Mouse (Mus musculus) cerebellum, postnatal 36 days (tissue): ENCODE measurements around the gene Ppme1.
A peak's percentile ranks its signal among the peaks of the same experiment; 100 is the strongest.

Experiments used
- DNase-seq, 2 experiments: peaks; one replicate each; pipeline ENCODE4 v3.0.0; 2021 to 2022; ENCODE audit warnings: mixed read lengths in 2 of 2

Ppme1 gene

DNA sequence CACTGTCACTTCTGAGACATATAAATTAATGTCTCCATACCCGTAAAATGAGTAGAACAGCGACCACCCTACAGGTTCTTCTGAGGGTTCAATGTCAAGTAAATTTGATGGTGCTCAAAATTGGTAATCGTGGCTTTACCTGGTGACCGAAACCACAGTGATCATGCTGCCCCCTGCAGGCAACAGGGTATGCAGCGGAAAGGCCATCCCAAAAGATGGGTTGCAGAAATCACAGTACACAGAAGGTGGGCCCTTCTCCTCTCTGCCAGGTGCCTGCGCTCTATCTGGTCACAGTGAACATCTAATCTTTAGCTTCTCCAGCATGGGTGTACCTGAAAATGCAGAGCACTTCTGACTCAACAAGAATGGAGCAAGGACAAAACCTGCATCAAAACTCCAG, 46.6 kb downstream of the Ppme1 start:
- peak; percentile 36 to 43 for DNase-seq

DNA sequence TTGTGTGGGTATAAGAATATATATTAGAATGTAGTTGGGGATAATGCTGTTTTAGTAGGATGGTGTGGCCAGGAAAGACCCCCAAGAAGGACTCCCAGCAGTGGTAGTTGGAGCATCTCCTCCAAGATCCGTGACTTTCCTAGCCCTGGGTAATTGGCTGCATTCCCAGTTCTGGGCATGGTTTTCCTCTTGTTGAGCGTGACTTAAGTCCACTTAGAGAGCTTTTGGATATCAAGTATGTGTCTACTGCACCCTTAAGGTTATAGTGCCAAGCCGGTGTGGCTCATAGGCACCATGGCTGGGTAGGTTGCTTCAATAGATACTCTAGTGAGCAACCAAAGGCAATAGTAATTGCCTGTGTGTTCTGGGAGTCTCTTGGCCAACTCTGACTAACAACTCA, 48.4 kb downstream of the Ppme1 start:
- no peak for DNase-seq

- no peak for DNase-seq
These were observed 54.6 kb downstream of the Ppme1 start for GRCm38 (mm10) chr7:100317534-100317933.

- DNase-seq = no peak
These were observed 55.2 kb downstream of the Ppme1 start for GRCm38 (mm10) chr7:100316924-100317323.

GRCm38 (mm10) chr7:100312716-100313115, 59.4 kb downstream of the Ppme1 start:
- no peak for DNase-seq

- DNase-seq = no peak
These were observed 61.8 kb downstream of the Ppme1 start for GRCm38 (mm10) chr7:100310290-100310689.

- DNase-seq = no peak
These were observed 62.4 kb downstream of the Ppme1 start for GRCm38 (mm10) chr7:100309679-100310078.

DNA sequence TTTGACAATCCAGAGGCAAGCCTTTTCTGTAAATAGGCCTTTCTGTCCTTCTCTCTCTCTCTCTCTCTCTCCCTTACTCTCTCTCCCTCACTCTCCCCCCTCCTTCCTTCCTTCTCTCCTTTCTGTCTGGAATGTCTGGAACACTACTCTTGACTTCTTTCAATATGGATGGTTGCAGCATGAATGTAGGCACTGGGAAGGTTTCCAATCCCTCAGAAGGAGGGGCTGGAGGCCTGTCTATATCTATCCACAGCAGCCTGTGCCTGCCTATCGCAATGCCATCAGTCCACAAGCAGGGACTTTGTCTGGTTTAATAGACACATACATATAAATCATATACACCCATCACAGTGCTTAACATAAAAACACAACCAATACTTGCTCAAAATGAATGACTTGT, 62.9 kb downstream of the Ppme1 start:
- no peak for DNase-seq

GRCm38 (mm10) chr7:100307872-100308653, 64.0 kb downstream of the Ppme1 start:
- DNase-seq = no peak

GRCm38 (mm10) chr7:100305894-100306293, 66.2 kb downstream of the Ppme1 start:
- no peak for DNase-seq

GRCm38 (mm10) chr7:100302316-100302715, 69.8 kb downstream of the Ppme1 start:
- DNase-seq = no peak

- DNase-seq = no peak
These were observed 70.7 kb downstream of the Ppme1 start for GRCm38 (mm10) chr7:100301390-100301789.

DNA sequence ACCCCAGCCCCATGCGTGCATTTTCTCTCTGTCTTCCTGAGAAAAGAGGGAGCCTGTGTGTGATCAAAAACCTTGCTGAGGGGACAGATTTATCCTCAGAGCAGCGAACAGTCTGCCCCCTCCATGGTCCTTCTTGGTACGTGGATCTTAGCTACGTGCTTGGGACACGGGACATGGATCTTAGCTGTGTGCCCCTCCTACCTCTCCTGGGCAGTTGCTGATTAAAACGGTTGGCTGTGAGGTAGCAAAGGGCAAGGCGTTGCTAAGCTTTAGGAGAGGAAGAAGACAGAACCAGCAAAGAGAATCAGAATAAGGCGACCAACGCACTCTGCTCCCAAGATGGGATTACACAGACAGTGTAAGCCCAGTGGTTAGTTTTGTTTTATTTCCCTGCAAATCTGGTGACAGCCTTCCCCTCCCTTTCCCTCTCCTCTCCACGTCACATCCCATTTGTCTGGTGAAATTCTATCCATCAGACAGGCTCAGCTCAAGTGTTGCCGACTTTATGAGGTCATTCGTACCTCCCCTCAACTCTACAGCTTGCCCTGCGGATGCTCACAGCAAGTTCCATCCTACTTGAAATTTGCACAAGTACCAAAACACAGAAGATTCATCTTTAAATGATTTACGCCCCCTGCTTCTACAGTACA, 73.1 kb downstream of the Ppme1 start:
- DNase-seq = no peak

GRCm38 (mm10) chr7:100296699-100297098, 75.4 kb downstream of the Ppme1 start:
- DNase-seq = no peak

GRCm38 (mm10) chr7:100295745-100296144, 76.4 kb downstream of the Ppme1 start:
- DNase-seq = no peak

GRCm38 (mm10) chr7:100293546-100293945, 78.6 kb downstream of the Ppme1 start:
- DNase-seq = no peak

DNA sequence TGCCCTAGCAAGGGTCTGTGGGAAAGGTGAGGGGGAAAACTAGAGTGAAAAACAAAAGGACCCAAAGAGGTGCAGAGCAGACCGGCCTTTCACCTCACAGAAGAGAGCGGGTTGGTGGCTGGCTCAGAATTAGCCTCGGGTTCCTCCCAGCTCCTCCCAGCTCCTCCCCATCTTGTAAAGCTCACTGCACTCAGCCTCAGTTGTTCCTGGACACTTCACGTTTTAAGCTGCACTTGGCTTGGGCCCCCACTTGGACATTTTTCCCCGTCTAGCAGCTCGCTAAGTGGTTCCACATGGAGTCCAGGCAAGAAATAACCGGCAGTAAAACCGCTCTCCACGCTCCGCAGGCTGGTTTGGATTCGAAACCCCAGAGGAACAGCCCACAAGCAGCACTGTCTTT, 83.5 kb downstream of the Ppme1 start:
- DNase-seq = no peak

DNA sequence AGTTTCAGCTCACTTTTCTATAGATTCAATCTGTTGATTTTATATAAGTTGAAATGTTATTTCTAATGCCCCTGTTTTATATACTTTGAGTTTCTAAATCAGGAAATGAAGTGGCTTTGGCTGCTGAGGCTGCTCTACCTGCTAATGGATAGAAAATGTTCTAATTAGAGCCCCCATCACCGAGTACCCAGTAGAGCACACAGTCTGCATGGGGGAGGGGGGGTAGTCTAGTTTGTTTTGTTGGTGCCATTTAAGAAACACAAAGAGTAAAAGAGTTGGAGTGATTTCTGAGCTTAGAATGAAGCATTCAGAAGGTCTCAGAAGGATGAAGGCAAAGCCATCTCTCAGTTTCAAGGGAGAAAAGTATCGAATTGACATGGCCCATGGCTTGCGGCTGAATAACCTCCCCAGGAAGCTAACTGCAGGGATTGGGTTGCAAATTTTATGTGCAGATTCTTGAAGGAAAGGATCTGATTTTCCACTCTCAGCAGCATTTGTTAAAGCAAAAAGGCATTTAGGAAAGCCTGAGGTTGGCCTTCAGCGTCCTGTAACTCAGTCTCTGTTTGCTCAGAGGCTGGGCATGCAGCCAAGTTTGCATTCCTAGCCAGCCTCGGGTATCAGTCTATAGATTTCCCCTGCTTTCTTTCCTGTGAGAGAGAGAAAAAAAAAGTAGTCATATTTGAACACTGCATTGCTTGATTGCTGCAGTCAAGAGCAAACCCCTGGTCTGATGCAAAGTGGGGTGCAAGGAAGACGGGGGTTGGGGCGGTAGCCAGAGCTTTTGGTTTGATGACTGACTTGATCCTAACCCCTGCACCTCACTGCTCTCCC, 84.1 kb downstream of the Ppme1 start:
- peak; percentile 10 to 15 for DNase-seq

DNA sequence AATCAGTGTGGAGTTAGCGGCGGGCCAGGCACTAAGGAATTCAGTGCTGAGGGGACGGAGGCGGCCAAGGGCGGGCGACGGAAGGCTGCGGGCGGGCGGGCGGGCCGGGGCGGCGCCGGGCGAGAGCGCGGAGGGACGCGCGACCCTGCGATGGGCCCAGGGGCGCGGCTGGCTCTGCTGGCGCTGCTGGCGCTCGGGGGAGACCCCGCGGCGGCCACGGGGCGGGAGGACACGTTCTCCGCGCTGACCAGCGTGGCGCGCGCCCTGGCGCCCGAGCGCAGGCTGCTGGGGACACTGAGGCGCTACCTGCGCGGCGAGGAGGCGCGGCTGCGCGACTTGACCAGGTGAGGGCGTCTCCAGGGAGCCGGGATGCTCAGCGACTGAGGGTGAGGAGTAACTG, 86.7 kb downstream of the Ppme1 start, which contains the start of gene P4ha3:
Gene P4ha3 (plus strand): TSS at position 138 of the 400 bp plus-strand sequence.
- peak in 1 of 2 experiments; percentile 17 for DNase-seq

- no peak for DNase-seq
These were observed 88.8 kb downstream of the Ppme1 start for GRCm38 (mm10) chr7:100283298-100283697.

DNA sequence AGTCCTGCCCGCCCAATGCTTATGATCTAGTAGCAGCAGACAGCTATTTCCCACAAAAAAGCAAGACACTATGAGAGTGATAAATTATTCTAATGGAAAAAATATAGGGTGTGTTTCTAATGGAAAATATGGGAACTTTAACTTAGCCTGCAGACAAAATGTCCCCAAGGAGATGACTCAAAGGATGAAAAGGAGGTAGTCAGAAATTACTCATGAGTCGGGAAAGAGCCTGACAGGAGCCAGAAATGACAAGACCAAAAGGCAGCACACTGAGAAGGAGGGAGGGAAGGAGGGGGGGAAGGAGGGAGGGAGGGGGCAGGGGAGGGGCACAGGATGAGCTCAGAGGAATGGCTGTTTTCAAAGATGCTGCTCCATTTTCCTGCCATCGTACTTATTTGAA, 90.5 kb downstream of the Ppme1 start:
- no peak for DNase-seq

GRCm38 (mm10) chr7:100279803-100280202, 92.3 kb downstream of the Ppme1 start:
- peak; percentile 10 to 18 for DNase-seq
